Mouse (Mus musculus): Measurements from ENCODE around the gene Tssc4.

- TF ChIP-seq POLR2A (IDR thresholded peaks at IDR 0.05; ENCODE audit: control insufficient read depth, extremely low read depth, insufficient read depth, low read length, poor library complexity) (no peak), CTCF (IDR thresholded peaks at IDR 0.05; ENCODE audit: borderline replicate concordance, control insufficient read depth, extremely low read depth, insufficient read depth, low read length, poor library complexity) (no peak)
These were observed 37.2 kb upstream of the Tssc4 start for GRCm38 (mm10) chr7:143031816-143032215.
